Mouse (Mus musculus): ENCODE results near the gene Prkch.
A peak's percentile ranks its signal among the peaks of the same experiment; 100 is the strongest.

Prkch gene

DNA sequence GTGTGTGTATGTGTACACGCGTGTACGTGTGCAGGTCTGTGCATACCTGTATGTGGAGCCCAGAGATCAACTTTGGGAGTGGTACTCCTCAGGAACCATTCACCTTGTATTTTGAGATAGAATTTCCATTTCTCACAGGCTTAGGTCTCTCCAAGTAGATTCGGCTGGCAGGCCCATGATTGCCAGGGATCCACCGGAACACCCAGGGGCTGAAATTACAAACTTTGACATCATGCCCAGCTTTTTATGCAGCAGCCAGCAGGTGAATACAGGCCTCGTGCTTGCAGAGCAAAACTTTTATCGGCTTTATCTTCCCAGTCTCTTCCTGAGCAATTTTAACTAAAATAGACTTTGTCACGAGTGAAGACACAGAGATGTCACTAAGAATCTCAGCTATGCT, 217.2 kb downstream of the Prkch start:
- DNase-seq (ENCODE audit: low spot score) = no peak

DNA sequence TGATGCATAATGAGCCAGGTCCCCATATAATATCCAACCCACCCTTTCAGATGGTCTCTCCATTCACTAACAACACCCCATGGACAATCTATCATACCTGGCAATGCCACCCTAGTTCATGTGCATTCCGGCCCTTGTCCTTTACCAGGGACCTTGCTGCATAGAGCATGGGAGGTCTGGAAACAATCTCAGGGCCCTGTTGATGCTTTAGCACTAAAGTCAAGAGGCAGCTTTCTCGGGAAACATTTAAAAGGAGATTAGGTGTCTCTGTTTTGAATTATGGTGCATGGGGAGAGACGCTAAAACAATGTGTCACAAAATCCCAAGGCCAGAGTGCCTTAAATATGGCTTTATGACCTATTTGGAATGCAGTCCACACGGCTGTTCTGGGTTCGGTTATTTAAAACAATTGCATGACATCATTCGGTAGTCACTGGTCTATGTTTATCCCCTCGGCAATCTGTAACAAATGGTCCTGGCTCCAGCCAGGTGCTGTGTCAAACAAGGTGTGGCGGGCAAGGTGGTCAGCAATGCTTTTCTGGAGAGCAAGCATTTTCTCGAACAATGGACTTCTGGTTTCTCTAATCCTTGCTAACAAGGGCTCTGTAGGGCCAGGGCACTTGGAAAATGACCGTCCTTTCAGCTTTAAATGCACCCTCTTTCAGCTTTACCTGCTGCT, 217.9 kb downstream of the Prkch start:
- DNase-seq (ENCODE audit: low spot score) = no peak

DNA sequence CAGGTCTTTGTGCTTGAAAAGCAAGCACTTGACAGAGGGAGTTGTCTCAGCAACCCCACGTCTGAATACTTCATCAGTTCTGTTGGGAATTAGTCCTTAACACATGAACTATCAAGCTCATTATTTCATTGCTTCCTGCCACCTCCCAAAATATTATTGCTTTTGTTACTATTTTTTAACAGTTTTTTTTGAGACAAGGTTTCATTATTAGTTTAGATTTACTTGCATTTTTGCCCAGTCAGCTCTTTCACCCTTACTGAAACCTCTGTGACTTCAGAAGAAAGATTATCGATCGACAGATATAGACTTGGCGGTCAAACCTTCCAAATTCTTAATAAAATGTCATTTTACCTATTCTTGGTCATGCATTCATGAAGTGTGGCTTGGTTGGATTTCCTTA, 219.3 kb downstream of the Prkch start:
- DNase-seq (ENCODE audit: low spot score) = no peak

DNA sequence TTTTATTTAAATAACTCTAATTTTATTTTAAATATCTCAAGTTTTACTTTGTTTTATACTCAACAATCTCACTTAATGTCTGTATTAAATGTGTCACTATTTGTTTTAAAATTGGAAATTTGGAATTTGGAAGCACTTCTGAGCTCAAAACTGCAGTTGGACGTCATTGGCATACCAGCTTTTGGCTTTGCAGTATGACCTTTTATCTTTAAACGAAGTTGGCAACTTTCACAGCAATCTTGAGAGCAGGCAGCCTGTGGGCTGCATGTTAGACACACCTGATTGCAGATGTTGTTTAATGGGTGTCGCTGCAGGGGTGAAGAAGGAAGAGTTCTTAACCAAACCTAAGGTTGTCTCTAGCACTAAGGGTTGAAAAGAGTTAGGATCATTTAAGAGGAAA, 220.9 kb downstream of the Prkch start:
- no peak for DNase-seq (ENCODE audit: low spot score)

DNA sequence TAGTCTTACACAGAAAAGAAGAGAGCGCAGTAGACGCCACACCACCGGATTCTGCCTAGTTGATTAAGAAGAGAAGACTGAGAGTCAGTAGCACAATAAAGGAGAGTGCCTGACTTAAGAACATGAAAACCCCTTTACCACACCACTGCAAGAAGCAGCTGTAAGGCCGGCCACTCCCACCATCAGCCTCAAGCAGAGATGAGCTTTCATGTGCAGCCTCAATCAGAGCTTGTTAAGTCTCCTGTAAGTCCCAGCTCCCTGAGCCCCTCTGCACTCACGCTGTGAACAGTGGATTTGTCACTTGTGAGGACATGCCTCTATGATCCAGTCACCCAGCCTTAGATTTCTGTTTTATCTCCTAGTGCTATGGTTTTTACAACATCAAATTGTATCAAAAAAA, 221.4 kb downstream of the Prkch start:
- DNase-seq (ENCODE audit: low spot score) = no peak

DNA sequence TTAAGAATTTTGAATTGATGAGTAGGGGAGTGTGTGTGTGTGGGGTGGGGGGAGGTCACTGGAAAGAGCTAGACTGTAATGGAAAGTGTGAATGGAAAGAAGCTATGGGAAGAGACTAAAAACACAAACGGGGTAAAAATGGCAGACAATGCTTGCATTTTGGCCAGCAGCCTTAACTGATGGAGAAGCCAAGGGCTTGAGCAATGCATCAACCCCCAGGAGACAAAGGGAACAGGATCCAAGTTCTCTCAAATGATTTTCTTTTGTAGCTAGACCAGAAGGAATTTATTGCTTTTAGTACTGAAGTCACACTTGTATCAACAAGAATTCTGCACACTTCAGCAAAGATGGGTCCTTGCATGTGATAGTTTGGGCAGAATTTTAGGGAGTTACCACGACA, 222.6 kb downstream of the Prkch start:
- no peak for DNase-seq (ENCODE audit: low spot score)

DNA sequence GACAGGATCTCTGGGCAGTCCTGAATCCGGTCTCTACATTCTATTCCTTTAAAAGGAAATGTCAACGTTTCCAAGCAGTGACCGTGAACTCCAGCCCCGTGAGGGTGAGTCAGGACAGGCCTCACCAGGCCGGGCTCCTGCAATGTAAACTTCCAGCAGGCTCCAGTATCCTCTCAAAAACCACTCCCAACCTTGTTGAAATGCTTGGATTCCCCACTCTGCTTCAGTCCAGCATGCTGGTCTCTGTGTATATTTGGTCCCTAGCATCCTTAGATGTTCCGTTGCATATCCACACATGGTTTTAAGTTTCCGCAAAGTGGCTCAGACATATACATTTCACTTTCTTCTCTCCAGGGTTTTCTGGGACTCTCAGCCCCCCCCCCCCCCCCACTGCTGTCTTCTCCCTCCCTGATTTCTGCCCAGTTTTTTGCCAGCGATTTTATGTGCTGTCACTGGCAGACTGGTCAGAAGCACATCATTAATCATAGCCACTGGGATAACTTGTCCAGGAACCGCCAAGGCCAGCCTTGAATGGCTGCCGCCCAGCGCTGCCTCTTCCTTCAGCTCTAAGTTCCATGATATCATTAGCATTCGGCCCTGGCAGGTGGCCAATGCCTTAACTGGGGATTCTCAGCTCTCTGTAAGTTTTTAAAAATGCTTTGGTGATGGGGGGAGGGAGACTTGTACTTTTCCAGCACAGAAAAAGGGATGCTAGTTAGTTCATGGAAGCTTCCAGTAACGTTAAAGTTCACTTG, 225.6 kb downstream of the Prkch start:
- DNase-seq (ENCODE audit: low spot score) = peak; percentile 32

DNA sequence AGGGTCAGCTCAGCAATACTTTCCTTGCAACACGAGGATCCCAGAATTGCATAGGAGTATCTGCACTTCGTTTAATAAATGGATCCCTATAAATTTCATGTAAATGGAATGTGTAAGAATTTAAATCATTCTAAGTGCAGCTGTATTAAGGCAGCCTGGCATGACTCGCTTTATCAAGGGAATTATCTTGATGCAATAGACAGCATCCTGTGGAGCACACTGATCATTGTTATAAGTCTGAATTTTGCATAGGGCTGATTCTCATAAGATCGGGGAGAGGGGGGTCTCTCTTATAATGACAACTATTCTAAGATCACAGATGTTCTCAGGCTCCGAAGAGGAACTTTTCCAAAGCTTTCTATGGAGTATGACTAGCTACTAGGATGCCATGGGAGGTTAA, 226.3 kb downstream of the Prkch start:
- DNase-seq (ENCODE audit: low spot score) = no peak

DNA sequence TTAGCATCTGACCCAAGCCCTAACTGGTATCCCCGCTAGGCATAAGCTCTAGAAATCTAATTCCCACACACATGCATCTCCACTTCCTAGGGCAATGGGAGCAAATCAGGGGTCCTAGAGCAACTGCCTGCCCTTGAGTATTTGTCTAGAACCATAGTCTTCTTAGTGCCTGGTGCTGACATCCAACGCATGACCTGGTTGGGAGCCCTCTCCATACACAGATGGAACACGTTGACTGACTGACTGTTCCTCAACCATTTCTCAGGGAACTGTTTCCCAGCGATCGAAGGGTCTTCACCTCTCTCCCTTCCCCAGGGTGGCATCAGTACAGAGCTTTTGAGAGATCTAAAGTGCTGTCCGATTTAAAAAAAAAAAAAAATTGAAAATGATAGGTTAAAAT, 227.6 kb downstream of the Prkch start:
- DNase-seq (ENCODE audit: low spot score) = no peak

DNA sequence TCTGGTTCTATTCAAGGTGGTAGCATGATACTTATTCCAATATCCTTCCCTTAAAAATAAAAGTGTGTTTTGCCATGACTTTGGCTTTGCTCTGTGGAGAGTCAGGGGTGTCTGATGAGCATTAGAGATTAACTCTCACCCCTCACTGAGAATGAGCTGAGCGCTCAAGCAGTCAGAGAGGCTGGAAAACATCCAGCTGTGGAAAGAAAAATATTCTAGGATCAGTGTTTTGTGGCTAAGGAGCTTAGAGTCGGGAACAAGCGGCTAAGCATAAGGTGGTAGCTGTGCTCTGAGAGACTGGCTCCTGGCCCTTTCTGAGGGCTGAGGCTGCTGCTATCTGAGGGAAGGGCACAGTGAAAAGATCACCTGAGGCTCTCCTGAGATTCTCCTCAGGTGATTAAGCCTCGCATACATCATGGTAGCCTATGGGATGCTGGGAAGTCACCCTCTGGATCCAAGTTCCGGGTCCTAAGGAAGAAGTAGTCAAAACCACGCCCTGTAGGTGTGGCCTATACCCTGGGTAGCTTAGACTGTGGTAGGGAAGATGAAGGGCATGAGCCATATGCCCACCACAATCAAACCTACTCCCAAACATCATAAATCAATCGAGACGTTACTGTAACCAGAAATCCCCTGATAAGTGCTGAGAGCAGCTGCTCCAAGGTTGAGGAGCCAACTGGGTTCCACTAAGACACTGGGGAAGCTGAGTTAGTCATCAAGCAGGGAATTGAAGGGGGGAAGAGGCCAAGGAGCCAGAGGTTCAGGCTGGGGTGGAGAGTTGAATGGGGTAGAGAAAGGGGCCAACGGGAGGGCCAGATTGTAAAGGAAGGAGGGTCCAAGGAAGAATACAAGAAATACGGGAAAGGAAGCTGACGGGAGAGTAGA, 228.7 kb downstream of the Prkch start:
- no peak for DNase-seq (ENCODE audit: low spot score)

DNA sequence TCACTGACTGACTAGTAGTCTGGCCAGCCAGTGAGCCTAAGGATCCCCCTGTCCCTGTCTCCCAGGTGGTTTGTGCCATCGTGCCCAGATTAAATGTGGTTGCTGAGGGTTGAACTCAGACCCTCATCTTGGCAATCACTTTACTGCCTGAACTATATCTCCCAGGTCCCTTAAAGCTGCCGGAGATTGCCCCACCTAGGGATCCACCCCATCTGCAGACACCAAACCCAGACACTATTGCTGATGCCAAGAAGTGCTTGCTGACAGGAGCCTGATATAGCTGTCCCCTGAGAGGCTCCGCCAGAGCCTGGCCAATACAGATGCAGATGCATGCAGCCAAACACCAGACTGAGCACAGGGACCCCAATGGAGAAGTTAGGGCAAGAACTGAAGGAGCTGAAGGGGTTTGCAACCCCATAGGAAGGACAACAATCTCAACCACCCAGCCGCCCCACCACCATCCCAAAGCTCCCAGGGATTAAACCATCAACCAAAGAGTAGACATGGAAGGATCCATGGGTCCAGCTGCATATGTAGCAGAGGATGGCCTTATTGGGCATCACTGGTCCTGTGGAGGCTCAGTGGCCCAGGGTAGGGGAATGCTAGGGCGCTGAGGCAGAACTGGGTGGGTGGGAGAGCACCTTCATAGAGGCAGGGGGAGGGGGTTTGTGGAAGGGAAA, 229.6 kb downstream of the Prkch start:
- DNase-seq (ENCODE audit: low spot score) = no peak

DNA sequence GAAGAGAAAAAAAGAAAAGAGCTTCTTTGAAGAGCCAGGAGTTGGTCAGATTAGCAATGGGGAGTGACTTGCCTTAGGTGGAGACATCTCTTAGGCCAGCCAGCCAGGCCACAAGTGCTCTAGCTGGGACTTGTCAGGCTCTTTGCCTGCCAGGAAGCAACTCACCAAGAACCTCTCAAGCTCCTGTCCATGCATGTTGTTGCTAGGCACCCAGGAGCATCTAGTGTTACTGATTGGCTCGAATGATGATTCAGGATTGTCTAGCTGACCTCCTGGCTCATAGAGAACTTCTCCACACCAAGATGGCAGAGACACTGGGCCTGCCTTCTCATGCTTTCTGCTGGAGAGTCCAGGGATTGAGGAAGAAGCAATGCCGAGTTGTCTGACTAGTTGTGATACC, 230.3 kb downstream of the Prkch start:
- no peak for DNase-seq (ENCODE audit: low spot score)

DNA sequence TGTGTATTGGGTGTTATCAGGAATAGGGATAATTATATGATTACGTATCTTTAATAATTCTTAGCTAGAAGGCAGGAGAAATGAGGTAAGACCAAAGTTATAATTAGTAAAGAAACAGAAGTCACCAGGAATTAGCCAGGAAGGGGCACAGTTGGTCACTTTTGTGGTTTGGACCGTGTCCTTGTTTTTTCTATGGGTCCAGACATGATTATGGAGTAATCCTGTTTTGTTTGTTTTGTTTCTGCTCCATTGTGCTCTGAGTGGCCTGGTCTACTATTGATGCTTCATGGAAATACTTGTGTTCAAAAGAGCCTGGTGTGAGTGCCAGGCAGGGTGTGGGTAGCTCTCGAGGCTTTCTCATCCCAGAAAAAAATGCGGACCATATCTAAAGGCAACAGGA, 230.9 kb downstream of the Prkch start:
- DNase-seq (ENCODE audit: low spot score) = no peak

DNA sequence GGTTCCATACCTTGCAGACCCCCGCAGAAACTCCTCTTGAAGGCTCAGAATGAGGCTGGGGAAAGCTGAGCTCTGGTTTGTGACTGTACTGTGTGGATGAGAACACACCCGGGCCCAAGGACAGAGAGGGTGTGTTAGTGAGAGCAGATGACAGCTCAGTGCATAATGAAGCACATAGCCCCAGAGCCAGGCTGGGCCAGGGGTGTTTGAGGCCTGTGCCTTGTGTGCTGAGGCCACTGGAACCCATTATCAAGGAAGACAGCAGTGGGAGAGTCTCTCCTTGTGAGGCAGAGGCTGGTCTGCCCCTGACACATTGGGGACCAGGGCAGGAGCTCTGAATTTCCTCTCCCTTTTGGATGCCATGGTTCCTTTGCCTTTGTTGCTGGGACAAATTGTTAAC, 231.3 kb downstream of the Prkch start:
- DNase-seq (ENCODE audit: low spot score) = no peak

DNA sequence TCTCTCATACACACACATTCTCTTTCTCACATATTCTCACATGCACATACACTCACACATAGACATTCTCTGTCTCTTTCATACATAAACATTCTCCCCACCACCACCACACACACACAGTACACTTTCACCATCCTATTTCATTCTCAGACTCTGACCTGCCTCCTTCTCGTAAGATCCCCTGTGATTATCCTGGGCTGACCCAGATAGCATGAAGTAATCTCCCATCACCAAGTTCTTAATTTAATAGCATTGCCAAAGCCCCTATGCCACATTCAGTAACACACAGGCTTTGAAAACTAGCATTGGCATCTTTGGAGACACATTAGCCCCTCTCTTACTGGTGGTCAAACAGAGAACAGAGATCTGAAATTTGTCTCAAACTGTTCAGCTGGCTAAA, 232.3 kb downstream of the Prkch start:
- no peak for DNase-seq (ENCODE audit: low spot score)

DNA sequence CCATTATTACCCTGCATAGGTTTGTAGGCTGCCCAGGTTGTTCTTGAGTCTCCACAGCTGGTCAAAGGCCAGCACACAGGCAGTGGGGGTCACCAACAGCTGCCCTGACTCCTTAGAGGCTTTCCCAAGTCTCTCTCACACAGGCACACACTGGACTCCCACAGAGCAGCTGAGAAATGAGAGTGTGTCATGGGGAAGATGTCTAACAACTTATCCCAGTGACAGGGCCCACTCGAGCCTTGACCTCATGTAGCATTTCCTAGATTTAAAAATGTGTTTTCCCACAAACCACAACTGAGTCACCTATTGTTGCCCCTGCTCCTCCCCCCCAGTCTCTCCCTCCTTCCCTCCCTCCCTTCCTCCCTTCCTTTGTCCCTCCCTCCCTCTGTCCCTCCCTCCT, 234.2 kb downstream of the Prkch start:
- no peak for DNase-seq (ENCODE audit: low spot score)

DNA sequence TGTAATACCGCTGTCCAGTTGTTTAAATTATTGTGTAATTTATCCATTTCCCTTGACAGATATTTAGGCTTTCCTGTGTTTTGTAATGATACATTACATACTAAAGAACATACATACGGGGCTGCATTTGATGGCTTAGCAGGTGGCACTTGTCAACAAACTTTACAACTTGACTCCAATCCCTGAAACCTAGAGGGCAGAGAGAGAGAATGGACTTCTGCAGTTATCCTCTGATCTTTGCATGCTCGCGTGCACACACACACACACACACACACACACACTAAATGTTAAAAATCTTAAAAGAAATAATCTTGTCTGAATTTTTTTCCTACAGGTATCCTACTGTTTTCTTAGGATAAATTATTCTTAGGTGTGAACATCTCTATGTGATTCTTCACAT, 236.6 kb downstream of the Prkch start:
- no peak for DNase-seq (ENCODE audit: low spot score)

DNA sequence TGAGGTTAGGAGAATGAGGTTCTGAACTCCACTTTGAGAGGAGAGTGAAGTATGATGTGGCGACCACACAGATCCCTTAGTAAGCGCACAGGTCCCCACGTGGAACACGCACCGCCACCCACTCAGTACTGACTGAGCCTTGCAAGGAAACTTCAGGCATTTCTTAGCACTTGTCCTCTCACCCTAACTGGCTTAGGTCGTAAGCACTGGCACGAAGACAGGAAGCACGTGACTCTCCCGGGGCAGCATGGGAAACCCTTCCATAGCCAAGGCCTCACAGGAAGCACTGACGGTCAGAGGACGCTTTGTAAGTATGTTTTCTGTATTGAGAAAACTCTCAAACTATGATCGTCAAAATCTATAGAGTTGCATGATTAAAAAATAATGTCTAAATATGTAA, 237.7 kb downstream of the Prkch start:
- peak; percentile 8 for DNase-seq (ENCODE audit: low spot score)

DNA sequence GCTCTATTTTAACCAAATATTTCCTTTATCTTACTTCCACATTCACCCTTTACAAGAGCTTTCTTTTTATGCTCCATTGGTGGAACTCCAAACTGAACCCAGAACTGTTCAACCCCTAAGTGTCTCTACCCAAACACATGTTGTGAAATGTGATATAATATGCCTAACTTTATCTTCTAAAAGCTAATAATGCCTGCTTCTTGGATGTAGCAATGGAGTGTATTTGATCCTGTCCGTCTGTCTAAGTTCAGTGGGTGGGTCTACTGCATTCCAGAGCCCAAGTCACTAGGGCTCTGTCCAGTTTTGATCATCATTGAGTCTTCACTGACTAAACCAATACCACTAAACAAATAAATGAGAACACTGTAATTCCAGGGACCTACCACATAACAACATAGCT, 240.2 kb downstream of the Prkch start:
- no peak for DNase-seq (ENCODE audit: low spot score)

Measured in testis, postnatal 14 days (tissue).